Mouse (Mus musculus): ENCODE data around the gene Opa3. TPM values are rescaled to one million over a fixed set of nuclear protein-coding genes. Genes with fewer than 3 reads are reported as not detected.

The Opa3 gene
- polyA plus RNA-seq, 2 experiments, result 8.3 to 12.8 TPM

- Histone ChIP-seq H3K36me3 (replicated peaks; ENCODE audit: control insufficient read depth, insufficient read depth, low read depth) (no peaks in the 10 kb centered on the region), H3K9me3 (ENCODE audit: control insufficient read depth, low read length) (no peaks in the 10 kb centered on the region), H3K27ac (no peak overlapping the region), H3K4me1 (replicated peaks; ENCODE audit: control insufficient read depth in 2 of 2, insufficient read depth in 2 of 2, low read length in 1 of 2) (no peaks in the 10 kb centered on the region; a peak in 1 of 4 replicates), H3K4me3 (ENCODE audit: insufficient read depth in 1 of 2, low read depth in 2 of 2, low read length in 2 of 2) (no peak overlapping the region), H3K9ac (replicated peaks) (no peak overlapping the region), H3K27me3 (ENCODE audit: control insufficient read depth, insufficient read depth, low read length) (no peaks in the 10 kb centered on the region), H3K4me2 (ENCODE audit: low read depth) (no peak overlapping the region)
- peak; percentile 88 for TF ChIP-seq CTCF (IDR thresholded peaks at IDR 0.05; ENCODE audit: low read depth)
- TF ChIP-seq EP300 (IDR thresholded peaks at IDR 0.05; ENCODE audit: low read depth), result no peak
- 32% methylated on average over 2 of the region's 2 CpGs for WGBS (ENCODE audit: insufficient replicate concordance)
- DNase-seq (ENCODE audit: low read depth in 3 of 3, low spot score in 3 of 3), result no peak
- no peak for ATAC-seq (ENCODE audit: insufficient read depth)
Observed at GRCm38 (mm10) chr7:19197985-19198384, 30.1 kb upstream of the Opa3 start.

GRCm38 (mm10) chr7:19201660-19202059 is 26.5 kb upstream of the Opa3 start:
- no peak overlapping the region for H3K9ac ChIP-seq (replicated peaks)
- H3K9me3 ChIP-seq (ENCODE audit: control insufficient read depth, low read length), result no peaks in the 10 kb centered on the region
- ATAC-seq (ENCODE audit: insufficient read depth) (no peak), DNase-seq (ENCODE audit: low read depth in 3 of 3, low spot score in 3 of 3) (no peak)
- TF ChIP-seq CTCF (IDR thresholded peaks at IDR 0.05; ENCODE audit: low read depth), result no peak
- TF ChIP-seq EP300 (IDR thresholded peaks at IDR 0.05; ENCODE audit: low read depth), result no peak
- 71% methylated on average over 13 of the region's 15 CpGs for WGBS (ENCODE audit: insufficient replicate concordance)
- no peak overlapping the region for H3K4me3 ChIP-seq (ENCODE audit: insufficient read depth in 1 of 2, low read depth in 2 of 2, low read length in 2 of 2)
- no peaks in the 10 kb centered on the region for H3K36me3 ChIP-seq (replicated peaks; ENCODE audit: control insufficient read depth, insufficient read depth, low read depth)
- H3K27me3 ChIP-seq (ENCODE audit: control insufficient read depth, insufficient read depth, low read length), result no peaks in the 10 kb centered on the region
- H3K4me2 ChIP-seq (ENCODE audit: low read depth), result no peak overlapping the region
- no peak overlapping the region for H3K27ac ChIP-seq
- H3K4me1 ChIP-seq (replicated peaks; ENCODE audit: control insufficient read depth in 2 of 2, insufficient read depth in 2 of 2, low read length in 1 of 2), result no peaks in the 10 kb centered on the region; a peak in 1 of 4 replicates

GRCm38 (mm10) chr7:19202065-19202850 is 25.9 kb upstream of the Opa3 start:
- Histone ChIP-seq H3K36me3 (replicated peaks; ENCODE audit: control insufficient read depth, insufficient read depth, low read depth) (no peaks in the 10 kb centered on the region), H3K4me3 (ENCODE audit: insufficient read depth in 1 of 2, low read depth in 2 of 2, low read length in 2 of 2) (no peak overlapping the region), H3K27ac (no peak overlapping the region), H3K9ac (replicated peaks) (no peak overlapping the region), H3K4me2 (ENCODE audit: low read depth) (no peak overlapping the region), H3K9me3 (ENCODE audit: control insufficient read depth, low read length) (no peaks in the 10 kb centered on the region), H3K4me1 (replicated peaks; ENCODE audit: control insufficient read depth in 2 of 2, insufficient read depth in 2 of 2, low read length in 1 of 2) (no peaks in the 10 kb centered on the region; a peak in 1 of 4 replicates), H3K27me3 (ENCODE audit: control insufficient read depth, insufficient read depth, low read length) (no peaks in the 10 kb centered on the region)
- DNase-seq (ENCODE audit: low read depth in 3 of 3, low spot score in 3 of 3), result no peak
- no peak for TF ChIP-seq EP300 (IDR thresholded peaks at IDR 0.05; ENCODE audit: low read depth)
- no peak for TF ChIP-seq CTCF (IDR thresholded peaks at IDR 0.05; ENCODE audit: low read depth)
- ATAC-seq (ENCODE audit: insufficient read depth), result no peak
- 47% methylated on average over 15 of the region's 15 CpGs for WGBS (ENCODE audit: insufficient replicate concordance)

GRCm38 (mm10) chr7:19208201-19208910 is 19.8 kb upstream of the Opa3 start:
- TF ChIP-seq CTCF (IDR thresholded peaks at IDR 0.05; ENCODE audit: low read depth), result no peak
- TF ChIP-seq EP300 (IDR thresholded peaks at IDR 0.05; ENCODE audit: low read depth), result no peak
- Histone ChIP-seq H3K4me3 (ENCODE audit: insufficient read depth in 1 of 2, low read depth in 2 of 2, low read length in 2 of 2) (no peak overlapping the region), H3K27me3 (ENCODE audit: control insufficient read depth, insufficient read depth, low read length) (peaks cover 21% of the 10 kb centered on the region), H3K27ac (no peak overlapping the region), H3K4me2 (ENCODE audit: low read depth) (no peak overlapping the region), H3K36me3 (replicated peaks; ENCODE audit: control insufficient read depth, insufficient read depth, low read depth) (no peaks in the 10 kb centered on the region), H3K4me1 (replicated peaks; ENCODE audit: control insufficient read depth in 2 of 2, insufficient read depth in 2 of 2, low read length in 1 of 2) (no peaks in the 10 kb centered on the region; a peak in 1 of 4 replicates), H3K9me3 (ENCODE audit: control insufficient read depth, low read length) (no peaks in the 10 kb centered on the region; the same call in 1 of the 2 replicates), H3K9ac (replicated peaks) (no peak overlapping the region)
- 66% methylated on average over 13 of the region's 13 CpGs for WGBS (ENCODE audit: insufficient replicate concordance)
- ATAC-seq (ENCODE audit: insufficient read depth), result no peak
- DNase-seq (ENCODE audit: low read depth in 3 of 3, low spot score in 3 of 3), result no peak

- no peaks in the 10 kb centered on the region; a peak in 1 of 4 replicates for H3K4me1 ChIP-seq (replicated peaks; ENCODE audit: control insufficient read depth in 2 of 2, insufficient read depth in 2 of 2, low read length in 1 of 2)
- peaks cover 25% of the 10 kb centered on the region for H3K27me3 ChIP-seq (ENCODE audit: control insufficient read depth, insufficient read depth, low read length)
- H3K9me3 ChIP-seq (ENCODE audit: control insufficient read depth, low read length), result no peaks in the 10 kb centered on the region; the same call in 1 of the 2 replicates
- H3K4me3 ChIP-seq (ENCODE audit: insufficient read depth in 1 of 2, low read depth in 2 of 2, low read length in 2 of 2), result no peak overlapping the region
- H3K27ac ChIP-seq, result no peak overlapping the region
- no peak overlapping the region for H3K9ac ChIP-seq (replicated peaks)
- WGBS (ENCODE audit: insufficient replicate concordance), result 43% methylated on average over 7 of the region's 7 CpGs
- H3K36me3 ChIP-seq (replicated peaks; ENCODE audit: control insufficient read depth, insufficient read depth, low read depth), result no peaks in the 10 kb centered on the region
- peak in 1 of 3 experiments; percentile 24 for DNase-seq (ENCODE audit: low read depth in 3 of 3, low spot score in 3 of 3)
- H3K4me2 ChIP-seq (ENCODE audit: low read depth), result no peak overlapping the region
- no peak for TF ChIP-seq EP300 (IDR thresholded peaks at IDR 0.05; ENCODE audit: low read depth)
- peak; percentile 76 for TF ChIP-seq CTCF (IDR thresholded peaks at IDR 0.05; ENCODE audit: low read depth)
- ATAC-seq (ENCODE audit: insufficient read depth), result no peak
Observed at GRCm38 (mm10) chr7:19208944-19209472, 19.1 kb upstream of the Opa3 start.

Data from liver, embryonic 14.5 days (tissue).